Mouse (Mus musculus): Measurements from ENCODE around the gene Pomt1. TPM values are rescaled to one million over a fixed set of nuclear protein-coding genes. Genes with fewer than 3 reads are reported as not detected.

Pomt1 gene
- polyA plus RNA-seq, 1 experiment from 2014 or later = 26.8 TPM

GRCm38 (mm10) chr2:32236760-32237487, 534 bp downstream of the Pomt1 start:
- peak overlapping the region; percentile 47 for H3K27ac ChIP-seq (ENCODE audit: low read depth, low read length)
- peak; percentile 39; the same call in 1 of the 2 replicates for ATAC-seq (ENCODE audit: low FRiP score)
- H3K4me1 ChIP-seq (replicated peaks; ENCODE audit: control insufficient read depth, insufficient read depth, low read length) = no peaks in the 10 kb centered on the region
- H3K36me3 ChIP-seq (ENCODE audit: control insufficient read depth, insufficient read depth, low read length) = peaks cover 3% of the 10 kb centered on the region
- no peaks in the 10 kb centered on the region for H3K9me3 ChIP-seq (ENCODE audit: control insufficient read depth, low read length)
- WGBS = under 1% methylated on average over 20 of the region's 20 CpGs
- peak overlapping the region; percentile 68 for H3K4me3 ChIP-seq (ENCODE audit: low read depth, low read length)
- peak overlapping the region; percentile 73 for H3K9ac ChIP-seq (ENCODE audit: low read depth, low read length)
- peak; percentile 77 for DNase-seq (ENCODE audit: low spot score)
- H3K4me2 ChIP-seq (replicated peaks; ENCODE audit: low read depth, low read length) = peak overlapping the region; percentile 86
- no peaks in the 10 kb centered on the region for H3K27me3 ChIP-seq (ENCODE audit: control insufficient read depth, insufficient read depth, low read length)

GRCm38 (mm10) chr2:32237571-32237970, 1.2 kb downstream of the Pomt1 start:
- no peaks in the 10 kb centered on the region for H3K27me3 ChIP-seq (ENCODE audit: control insufficient read depth, insufficient read depth, low read length)
- no peaks in the 10 kb centered on the region for H3K36me3 ChIP-seq (ENCODE audit: control insufficient read depth, insufficient read depth, low read length)
- H3K9ac ChIP-seq (ENCODE audit: low read depth, low read length) = peak overlapping the region; percentile 73
- no peaks in the 10 kb centered on the region for H3K4me1 ChIP-seq (replicated peaks; ENCODE audit: control insufficient read depth, insufficient read depth, low read length)
- DNase-seq (ENCODE audit: low spot score) (no peak), ATAC-seq (ENCODE audit: low FRiP score) (no peak)
- no peaks in the 10 kb centered on the region for H3K9me3 ChIP-seq (ENCODE audit: control insufficient read depth, low read length)
- no peak overlapping the region for H3K27ac ChIP-seq (ENCODE audit: low read depth, low read length)
- 46% methylated on average over 4 of the region's 4 CpGs for WGBS
- peak overlapping the region; percentile 86 for H3K4me2 ChIP-seq (replicated peaks; ENCODE audit: low read depth, low read length)
- peak overlapping the region; percentile 68 for H3K4me3 ChIP-seq (ENCODE audit: low read depth, low read length)

GRCm38 (mm10) chr2:32238708-32239435, 2.5 kb downstream of the Pomt1 start:
- no peaks in the 10 kb centered on the region for H3K36me3 ChIP-seq (ENCODE audit: control insufficient read depth, insufficient read depth, low read length)

GRCm38 (mm10) chr2:32240591-32240990, 4.2 kb downstream of the Pomt1 start:
- ATAC-seq (ENCODE audit: low FRiP score) = no peak
- WGBS = 83% methylated on average over 5 of the region's 5 CpGs
- Histone ChIP-seq H3K9ac (ENCODE audit: low read depth, low read length) (no peak overlapping the region), H3K9me3 (ENCODE audit: control insufficient read depth, low read length) (no peaks in the 10 kb centered on the region), H3K27me3 (ENCODE audit: control insufficient read depth, insufficient read depth, low read length) (no peaks in the 10 kb centered on the region), H3K4me3 (ENCODE audit: low read depth, low read length) (no peak overlapping the region), H3K27ac (ENCODE audit: low read depth, low read length) (no peak overlapping the region), H3K4me2 (replicated peaks; ENCODE audit: low read depth, low read length) (no peak overlapping the region), H3K36me3 (ENCODE audit: control insufficient read depth, insufficient read depth, low read length) (no peaks in the 10 kb centered on the region), H3K4me1 (replicated peaks; ENCODE audit: control insufficient read depth, insufficient read depth, low read length) (no peaks in the 10 kb centered on the region)
- DNase-seq (ENCODE audit: low spot score) = no peak

More at GRCm38 (mm10) chr2:32238708-32239435, 2.5 kb downstream of the Pomt1 start:
- ATAC-seq (ENCODE audit: low FRiP score) (no peak), DNase-seq (ENCODE audit: low spot score) (no peak)
- no peaks in the 10 kb centered on the region for H3K4me1 ChIP-seq (replicated peaks; ENCODE audit: control insufficient read depth, insufficient read depth, low read length)
- H3K4me3 ChIP-seq (ENCODE audit: low read depth, low read length) = no peak overlapping the region
- no peaks in the 10 kb centered on the region for H3K9me3 ChIP-seq (ENCODE audit: control insufficient read depth, low read length)
- H3K4me2 ChIP-seq (replicated peaks; ENCODE audit: low read depth, low read length) = no peak overlapping the region
- H3K27me3 ChIP-seq (ENCODE audit: control insufficient read depth, insufficient read depth, low read length) = no peaks in the 10 kb centered on the region
- H3K9ac ChIP-seq (ENCODE audit: low read depth, low read length) = no peak overlapping the region
- H3K27ac ChIP-seq (ENCODE audit: low read depth, low read length) = no peak overlapping the region
- 91% methylated on average over 9 of the region's 9 CpGs for WGBS

GRCm38 (mm10) chr2:32242986-32243385, 6.6 kb downstream of the Pomt1 start:
- Histone ChIP-seq H3K4me1 (replicated peaks; ENCODE audit: control insufficient read depth, insufficient read depth, low read length) (no peaks in the 10 kb centered on the region), H3K27me3 (ENCODE audit: control insufficient read depth, insufficient read depth, low read length) (no peaks in the 10 kb centered on the region), H3K4me3 (ENCODE audit: low read depth, low read length) (no peak overlapping the region), H3K36me3 (ENCODE audit: control insufficient read depth, insufficient read depth, low read length) (no peaks in the 10 kb centered on the region), H3K9ac (ENCODE audit: low read depth, low read length) (no peak overlapping the region), H3K4me2 (replicated peaks; ENCODE audit: low read depth, low read length) (no peak overlapping the region), H3K9me3 (ENCODE audit: control insufficient read depth, low read length) (no peaks in the 10 kb centered on the region), H3K27ac (ENCODE audit: low read depth, low read length) (no peak overlapping the region)
- no peak for ATAC-seq (ENCODE audit: low FRiP score)
- 90% methylated on average over 4 of the region's 4 CpGs for WGBS
- DNase-seq (ENCODE audit: low spot score) = no peak

- H3K9ac ChIP-seq (ENCODE audit: low read depth, low read length) = no peak overlapping the region
- WGBS = 85% methylated on average over 4 of the region's 4 CpGs
- ATAC-seq (ENCODE audit: low FRiP score) (no peak), DNase-seq (ENCODE audit: low spot score) (no peak)
- H3K27me3 ChIP-seq (ENCODE audit: control insufficient read depth, insufficient read depth, low read length) = no peaks in the 10 kb centered on the region
- no peaks in the 10 kb centered on the region for H3K4me1 ChIP-seq (replicated peaks; ENCODE audit: control insufficient read depth, insufficient read depth, low read length)
- H3K4me2 ChIP-seq (replicated peaks; ENCODE audit: low read depth, low read length) = no peak overlapping the region
- H3K27ac ChIP-seq (ENCODE audit: low read depth, low read length) = no peak overlapping the region
- H3K36me3 ChIP-seq (ENCODE audit: control insufficient read depth, insufficient read depth, low read length) = no peaks in the 10 kb centered on the region
- no peaks in the 10 kb centered on the region for H3K9me3 ChIP-seq (ENCODE audit: control insufficient read depth, low read length)
- no peak overlapping the region for H3K4me3 ChIP-seq (ENCODE audit: low read depth, low read length)
Measured at GRCm38 (mm10) chr2:32246741-32247140, 10.4 kb downstream of the Pomt1 start.

GRCm38 (mm10) chr2:32248377-32249361, 12.3 kb downstream of the Pomt1 start:
- DNase-seq (ENCODE audit: low spot score) (no peak), ATAC-seq (ENCODE audit: low FRiP score) (no peak)
- 0 out of 2 replicates have a peak, but pooled peaks cover 3% of the 10 kb centered on the region for H3K36me3 ChIP-seq (ENCODE audit: control insufficient read depth, insufficient read depth, low read length)
- no peak overlapping the region for H3K4me3 ChIP-seq (ENCODE audit: low read depth, low read length)
- 83% methylated on average over 10 of the region's 10 CpGs for WGBS
- H3K27ac ChIP-seq (ENCODE audit: low read depth, low read length) = no peak overlapping the region
- H3K4me2 ChIP-seq (replicated peaks; ENCODE audit: low read depth, low read length) = no peak overlapping the region
- H3K4me1 ChIP-seq (replicated peaks; ENCODE audit: control insufficient read depth, insufficient read depth, low read length) = no peaks in the 10 kb centered on the region
- H3K9ac ChIP-seq (ENCODE audit: low read depth, low read length) = no peak overlapping the region
- H3K9me3 ChIP-seq (ENCODE audit: control insufficient read depth, low read length) = no peaks in the 10 kb centered on the region
- no peaks in the 10 kb centered on the region for H3K27me3 ChIP-seq (ENCODE audit: control insufficient read depth, insufficient read depth, low read length)

- Histone ChIP-seq H3K4me2 (replicated peaks; ENCODE audit: low read depth, low read length) (no peak overlapping the region), H3K9ac (ENCODE audit: low read depth, low read length) (no peak overlapping the region), H3K9me3 (ENCODE audit: control insufficient read depth, low read length) (no peaks in the 10 kb centered on the region), H3K4me3 (ENCODE audit: low read depth, low read length) (no peak overlapping the region), H3K4me1 (replicated peaks; ENCODE audit: control insufficient read depth, insufficient read depth, low read length) (no peaks in the 10 kb centered on the region), H3K27ac (ENCODE audit: low read depth, low read length) (no peak overlapping the region), H3K36me3 (ENCODE audit: control insufficient read depth, insufficient read depth, low read length) (0 out of 2 replicates have a peak, but pooled peaks cover 5% of the 10 kb centered on the region), H3K27me3 (ENCODE audit: control insufficient read depth, insufficient read depth, low read length) (no peaks in the 10 kb centered on the region)
- DNase-seq (ENCODE audit: low spot score) = no peak
- ATAC-seq (ENCODE audit: low FRiP score) = no peak
- 90% methylated on average over 12 of the region's 12 CpGs for WGBS
Measured at GRCm38 (mm10) chr2:32251791-32252527, 15.6 kb downstream of the Pomt1 start.
